Mouse (Mus musculus): ENCODE measurements around the gene Farp1.

The Farp1 gene

DNA sequence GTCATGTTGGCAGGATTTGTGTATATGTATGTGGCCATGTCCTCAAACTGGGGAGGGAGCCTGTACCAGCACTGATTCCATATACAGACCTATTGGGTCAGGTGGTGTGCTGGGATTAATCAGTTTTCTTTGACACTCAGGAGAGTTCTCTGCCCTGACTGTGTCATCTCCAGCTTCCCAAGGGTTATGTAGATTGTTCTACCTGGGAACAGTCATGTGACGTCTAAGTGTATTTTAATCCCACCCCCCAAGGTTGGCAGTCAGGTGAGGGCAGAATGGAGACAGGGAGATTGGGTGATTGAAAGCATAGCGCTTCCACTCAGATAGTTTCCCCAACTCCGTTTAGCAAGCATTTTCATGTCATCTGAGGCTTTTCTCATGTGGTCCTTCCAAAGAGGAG, 110.3 kb downstream of the Farp1 start:
- DNase-seq (ENCODE audit: low read depth, low spot score): no peak

- DNase-seq (ENCODE audit: low read depth, low spot score): no peak
Measured at GRCm38 (mm10) chr14:121145698-121146097, 110.7 kb downstream of the Farp1 start.

- DNase-seq (ENCODE audit: low read depth, low spot score): no peak
Measured at GRCm38 (mm10) chr14:121146213-121146612, 111.2 kb downstream of the Farp1 start.

GRCm38 (mm10) chr14:121147026-121147425, 112.0 kb downstream of the Farp1 start:
- no peak for DNase-seq (ENCODE audit: low read depth, low spot score)

DNA sequence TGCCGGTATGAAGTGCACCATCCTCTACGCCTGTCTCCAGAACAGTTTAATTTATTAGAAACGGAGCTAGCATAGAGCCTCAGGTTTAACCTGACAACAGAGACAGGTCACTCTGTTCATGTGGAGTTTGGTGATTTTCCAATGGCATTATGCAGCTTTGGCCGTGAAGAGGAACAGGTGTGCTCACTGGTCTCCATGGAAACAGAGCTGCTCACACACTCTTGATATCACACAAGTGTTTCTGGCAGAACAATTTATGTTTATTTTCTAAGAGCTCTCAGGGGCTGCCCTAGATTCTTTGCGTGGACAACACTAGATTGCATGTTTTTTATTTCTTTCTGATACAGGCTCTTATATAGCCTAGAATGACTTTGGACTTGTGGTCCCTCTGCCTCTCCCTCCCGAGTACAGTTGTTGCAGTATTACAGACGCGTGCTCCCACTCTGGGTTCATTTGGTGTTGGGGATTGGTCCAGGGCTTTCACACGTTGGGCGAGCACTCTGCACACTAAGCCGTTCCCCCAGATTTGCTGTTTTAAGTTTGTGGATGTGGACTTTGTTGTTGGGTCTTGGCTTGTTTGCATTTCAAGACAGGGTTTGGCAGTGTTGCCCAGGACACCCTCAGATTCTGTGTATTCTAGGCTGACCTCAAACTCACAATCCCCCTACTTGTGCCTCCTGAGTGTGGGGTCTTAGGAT, 113.2 kb downstream of the Farp1 start:
- DNase-seq (ENCODE audit: low read depth, low spot score): no peak

DNA sequence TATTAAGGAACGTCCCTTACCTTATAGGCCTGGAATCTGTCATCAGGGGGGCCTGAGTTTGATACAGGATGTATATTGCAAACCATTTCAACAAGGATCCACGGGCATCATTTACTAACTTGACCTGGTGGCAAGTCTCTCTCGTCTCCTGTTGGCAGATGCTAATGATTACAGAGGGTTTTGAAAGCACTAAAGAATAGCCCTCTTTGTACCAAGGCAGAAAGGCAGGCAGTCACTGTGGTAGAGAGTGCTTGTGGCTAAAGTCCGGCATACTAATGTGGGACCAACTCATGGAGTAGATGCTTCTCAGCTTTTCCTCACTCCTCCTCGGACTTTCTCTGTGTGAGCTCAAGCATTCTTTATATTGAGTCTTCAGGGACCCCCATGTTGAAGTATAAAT, 115.0 kb downstream of the Farp1 start:
- no peak for DNase-seq (ENCODE audit: low read depth, low spot score)

DNA sequence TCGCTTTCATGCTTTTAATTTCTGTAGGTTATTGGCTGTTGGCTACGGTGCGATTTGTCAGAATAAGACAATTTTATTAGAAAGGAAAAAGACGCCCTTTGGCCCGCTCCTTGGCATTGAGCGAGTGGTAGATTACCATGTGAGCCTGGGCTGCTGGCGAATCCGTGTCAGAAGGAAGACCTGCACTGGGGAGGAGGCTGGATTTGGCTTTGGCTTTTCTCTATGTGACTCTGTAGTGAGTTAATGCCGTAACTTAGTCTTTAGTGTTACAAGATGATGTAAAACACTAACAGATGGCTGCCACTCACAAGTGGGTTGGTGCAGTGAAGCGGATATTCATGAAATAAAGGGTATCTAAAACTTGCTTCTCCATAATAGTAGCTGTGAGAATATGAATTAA, 116.8 kb downstream of the Farp1 start:
- DNase-seq (ENCODE audit: low read depth, low spot score): no peak

- no peak for DNase-seq (ENCODE audit: low read depth, low spot score)
Measured at GRCm38 (mm10) chr14:121152771-121153170, 117.8 kb downstream of the Farp1 start.

DNA sequence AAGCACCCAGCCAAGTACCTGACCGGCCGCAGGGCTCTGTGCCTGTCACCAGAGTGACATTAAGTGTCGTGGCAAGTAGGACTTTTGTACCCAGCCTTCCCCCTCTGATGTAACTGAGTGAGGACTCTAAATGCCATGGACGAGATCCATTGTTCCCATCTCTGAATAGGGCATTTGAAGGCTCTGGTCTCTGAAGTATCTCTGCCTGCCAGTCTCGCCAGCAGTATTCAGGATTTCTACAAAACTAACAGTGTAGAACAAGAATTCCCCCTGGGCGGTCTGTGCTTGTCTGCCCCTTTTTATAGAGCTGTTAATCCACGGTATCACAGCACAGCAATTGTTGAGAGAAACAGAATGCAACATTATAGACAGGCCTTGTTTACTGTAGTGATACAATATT, 118.3 kb downstream of the Farp1 start:
- DNase-seq (ENCODE audit: low read depth, low spot score): no peak

DNA sequence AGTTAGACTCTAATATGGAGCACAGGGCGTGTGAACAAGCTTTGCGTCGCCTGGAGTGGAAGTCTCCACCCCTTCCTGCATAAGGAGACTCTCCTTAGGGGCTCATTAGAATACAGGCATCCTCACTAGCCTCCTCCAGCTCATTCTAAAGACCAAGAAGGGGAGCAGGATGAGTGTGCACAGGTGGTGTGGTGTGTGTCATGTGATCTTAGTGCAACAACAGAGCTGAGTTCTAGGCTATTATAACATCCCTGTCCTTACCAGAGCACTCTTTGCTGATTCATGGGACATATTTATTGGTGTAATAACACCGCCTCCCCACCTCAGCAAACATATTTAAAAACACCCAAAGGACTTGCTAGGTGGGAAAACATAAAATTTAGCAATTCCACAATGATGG, 120.2 kb downstream of the Farp1 start:
- DNase-seq (ENCODE audit: low read depth, low spot score): no peak

- no peak for DNase-seq (ENCODE audit: low read depth, low spot score)
Measured at GRCm38 (mm10) chr14:121158616-121159015, 123.6 kb downstream of the Farp1 start.

- no peak for DNase-seq (ENCODE audit: low read depth, low spot score)
Measured at GRCm38 (mm10) chr14:121162822-121163221, 127.8 kb downstream of the Farp1 start.

DNA sequence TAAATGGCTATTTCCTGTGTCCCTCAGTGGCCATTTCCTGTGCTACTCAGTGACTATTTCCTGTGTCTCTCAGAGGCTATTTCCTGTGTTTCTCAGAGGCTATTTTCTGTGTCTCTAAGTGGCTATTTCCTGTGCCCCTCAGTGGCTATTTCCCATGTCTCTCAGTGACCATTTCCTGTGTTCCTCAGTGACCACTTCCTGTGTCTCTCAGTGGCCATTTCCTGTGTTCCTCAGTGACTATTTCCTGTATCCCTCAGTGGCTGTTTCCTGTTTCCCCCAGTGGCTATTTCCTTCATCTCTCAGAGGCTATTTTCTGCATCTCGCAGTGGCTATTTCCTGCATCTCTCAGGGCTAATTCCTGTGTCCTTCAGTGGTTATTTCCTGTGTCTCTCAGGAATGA, 129.9 kb downstream of the Farp1 start:
- DNase-seq (ENCODE audit: low read depth, low spot score): peak; percentile 58

DNA sequence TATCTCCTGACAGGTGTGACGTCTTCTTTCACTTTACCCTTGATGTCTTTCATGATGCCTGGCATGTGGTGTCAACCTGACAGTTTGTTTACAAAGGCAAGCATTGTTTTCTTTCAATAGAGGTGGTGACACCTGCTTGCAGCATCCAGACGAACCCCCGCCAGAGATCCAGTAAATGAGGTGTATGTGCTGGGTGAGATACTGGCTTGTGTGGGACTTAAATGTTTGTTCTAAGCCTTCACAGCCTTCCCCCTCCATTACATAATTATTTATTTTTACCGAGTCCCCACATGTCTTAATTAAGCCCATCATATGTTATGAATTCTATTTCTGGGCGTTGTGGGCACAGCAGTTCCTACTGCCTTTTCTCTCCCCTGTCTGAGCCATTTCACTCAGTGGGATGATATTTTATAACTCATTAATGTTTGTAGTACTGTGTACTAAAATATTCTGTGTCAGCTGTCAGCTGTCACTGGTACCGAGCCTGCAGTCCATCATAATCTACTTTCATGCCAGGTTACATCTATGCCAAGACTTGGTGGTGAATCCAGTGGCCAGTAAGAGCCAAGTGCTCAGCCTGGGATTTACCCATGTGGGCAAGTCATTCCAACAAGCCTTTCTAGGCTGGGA, 130.5 kb downstream of the Farp1 start:
- no peak for DNase-seq (ENCODE audit: low read depth, low spot score)

DNA sequence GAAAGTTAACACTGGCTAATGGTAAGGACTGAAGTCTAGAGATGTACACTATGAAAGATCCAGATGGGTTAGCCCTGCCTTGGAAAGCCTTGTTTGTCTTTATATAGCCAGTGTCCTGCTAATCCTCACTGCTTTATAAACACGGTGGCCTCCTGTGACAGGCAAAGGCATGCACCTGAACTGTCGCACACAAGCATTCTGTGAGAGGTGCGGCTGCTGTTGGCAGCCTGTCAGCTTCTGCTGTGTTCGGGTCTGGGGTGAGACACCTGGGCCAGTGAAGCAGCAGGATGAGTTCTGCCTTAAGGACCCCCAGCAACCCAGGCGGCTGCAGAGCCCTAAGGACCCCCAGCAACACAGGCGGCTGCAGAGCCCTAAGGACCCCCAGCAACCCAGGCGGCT, 131.0 kb downstream of the Farp1 start:
- DNase-seq (ENCODE audit: low read depth, low spot score): no peak

DNA sequence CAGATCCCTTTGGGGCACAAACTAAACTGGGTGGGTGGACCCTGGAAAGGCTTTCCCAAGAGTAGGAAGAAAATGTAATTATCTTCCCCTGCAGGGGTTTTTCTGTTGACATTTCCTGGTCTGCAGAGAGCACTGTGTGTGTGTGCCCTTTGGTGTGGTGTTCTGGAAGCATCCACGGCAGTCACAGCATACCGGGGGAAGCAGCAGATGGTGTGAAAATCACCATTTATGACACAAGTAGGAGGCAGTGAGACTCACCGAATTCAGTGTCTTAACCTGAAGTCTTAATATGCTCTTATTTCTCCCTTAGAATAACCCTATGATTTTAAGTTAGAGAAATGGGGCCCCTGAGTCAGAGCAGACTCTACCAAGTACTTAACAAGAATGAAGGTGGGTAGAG, 133.7 kb downstream of the Farp1 start:
- DNase-seq (ENCODE audit: low read depth, low spot score): no peak

GRCm38 (mm10) chr14:121170321-121170720, 135.3 kb downstream of the Farp1 start:
- DNase-seq (ENCODE audit: low read depth, low spot score): no peak

DNA sequence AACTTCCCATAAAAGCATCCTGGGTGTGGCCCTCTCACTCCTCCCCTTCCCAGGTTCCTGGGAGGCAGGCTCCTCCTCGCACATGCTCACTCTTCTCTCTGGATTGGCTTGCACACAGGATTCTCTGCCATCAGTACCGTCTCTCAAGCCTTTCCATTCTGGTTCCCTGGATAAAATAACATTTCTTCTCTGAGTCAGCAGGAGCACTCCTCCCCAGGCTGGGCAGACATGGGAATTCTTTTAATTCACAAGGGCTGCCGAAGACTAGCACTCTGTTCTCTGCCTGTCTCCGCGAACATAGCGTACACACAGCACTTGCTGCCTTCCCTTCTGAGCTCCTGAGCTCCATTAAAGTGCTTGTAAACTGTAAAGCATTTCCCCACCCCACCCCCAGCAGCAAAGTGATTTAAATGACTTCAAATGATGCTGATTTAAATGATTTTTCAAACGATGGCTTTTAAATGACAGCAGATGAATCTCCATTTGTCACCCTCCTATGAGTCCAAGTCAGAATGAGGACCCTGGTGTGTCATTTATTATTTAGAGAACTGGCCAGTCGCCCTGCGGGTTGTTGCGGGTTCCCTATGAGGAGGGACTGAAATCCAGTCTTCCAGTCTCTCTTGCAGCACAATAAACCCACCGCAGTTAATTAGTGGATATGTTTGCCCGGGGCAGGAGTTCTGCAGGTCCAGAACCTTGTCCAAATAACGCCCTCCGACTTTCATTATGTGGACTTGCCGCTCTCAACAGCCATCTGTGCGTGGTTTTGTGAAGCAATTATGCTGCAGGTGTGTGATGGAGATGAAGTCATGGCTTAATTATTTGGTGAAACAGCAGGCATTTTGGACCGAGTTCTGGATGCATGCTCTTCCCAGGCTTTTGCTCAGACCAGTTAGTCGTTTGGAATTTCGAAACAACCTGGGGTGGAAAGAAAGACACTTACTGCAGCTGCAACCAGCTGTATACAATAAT, 137.4 kb downstream of the Farp1 start:
- DNase-seq (ENCODE audit: low read depth, low spot score): peak; percentile 63

GRCm38 (mm10) chr14:121175385-121175784, 140.4 kb downstream of the Farp1 start:
- DNase-seq (ENCODE audit: low read depth, low spot score): no peak

DNA sequence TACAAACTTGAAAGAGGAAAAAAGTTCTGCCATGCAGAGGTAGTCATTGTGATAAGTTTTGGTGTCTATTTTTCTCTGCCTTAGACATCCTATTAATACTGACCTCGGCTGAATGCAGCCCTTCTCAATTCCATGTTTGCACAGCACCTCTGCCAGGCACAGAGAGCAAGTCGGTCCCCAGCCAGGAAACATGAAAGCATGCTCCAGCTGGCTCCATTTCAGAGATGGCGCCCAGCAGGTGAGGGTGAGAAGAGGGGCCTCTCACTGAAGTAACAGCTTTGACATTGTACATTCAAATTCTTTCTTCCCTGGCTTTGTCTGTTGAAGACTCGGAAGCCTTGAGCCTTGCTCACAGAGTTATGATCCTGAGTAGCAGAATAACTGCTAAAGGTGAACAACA, 140.9 kb downstream of the Farp1 start:
- DNase-seq (ENCODE audit: low read depth, low spot score): no peak

GRCm38 (mm10) chr14:121177907-121178306, 142.9 kb downstream of the Farp1 start:
- no peak for DNase-seq (ENCODE audit: low read depth, low spot score)

DNA sequence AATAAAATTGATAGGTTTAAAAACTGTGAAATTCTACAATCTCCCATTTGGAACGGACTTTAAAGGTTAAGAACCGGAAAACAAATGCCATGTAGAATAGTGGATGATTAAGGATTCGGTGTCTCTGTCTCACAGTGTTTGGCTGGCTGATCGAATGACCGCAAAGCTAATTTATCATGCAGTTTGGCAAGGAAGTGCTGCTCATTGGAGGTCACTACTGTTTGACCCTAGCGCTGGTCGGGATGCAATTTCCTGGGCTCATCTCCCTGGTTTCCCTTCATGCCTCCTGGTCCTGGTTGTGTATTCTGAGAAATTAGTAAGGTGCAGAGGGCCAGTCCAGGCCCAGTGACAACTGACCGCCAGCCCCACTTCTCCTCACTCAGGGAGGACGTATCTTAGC, 145.6 kb downstream of the Farp1 start:
- DNase-seq (ENCODE audit: low read depth, low spot score): no peak
